Mouse (Mus musculus): ENCODE results near the gene Insl6. TPM values are rescaled to one million over a fixed set of nuclear protein-coding genes. Genes with fewer than 3 reads are reported as not detected.

The Insl6 gene
- polyA plus RNA-seq, 2 experiments = 0.45 to 1.2 TPM

DNA sequence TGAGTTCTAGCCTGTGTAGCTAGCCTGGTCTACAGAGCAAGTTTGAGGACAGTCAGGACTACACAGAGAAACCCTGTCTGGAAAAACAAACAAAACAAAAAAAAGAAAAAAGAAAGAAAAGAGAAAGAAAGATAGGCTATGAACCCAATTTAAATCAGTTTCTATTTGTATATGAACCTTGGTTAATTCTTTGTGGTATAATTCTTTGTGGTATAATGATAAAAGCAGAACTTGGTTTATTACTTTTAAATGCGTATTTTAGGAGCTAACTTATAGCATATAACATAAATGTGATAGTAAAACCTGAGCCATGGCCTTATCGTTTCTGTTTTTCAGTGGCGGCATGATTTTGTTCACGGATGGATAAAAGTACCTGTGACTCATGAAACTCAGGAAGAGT is 48.7 kb downstream of the Insl6 start:
- H3K27me3 ChIP-seq (ENCODE audit: control insufficient read depth, insufficient read depth, low read length) = no peaks in the 10 kb centered on the region
- H3K4me1 ChIP-seq (replicated peaks; ENCODE audit: control insufficient read depth in 2 of 2, insufficient read depth in 2 of 2, low read length in 1 of 2) = no peaks in the 10 kb centered on the region
- no peak overlapping the region for H3K9ac ChIP-seq (replicated peaks)
- ATAC-seq (ENCODE audit: insufficient read depth) (no peak), DNase-seq (ENCODE audit: low read depth in 3 of 3, low spot score in 3 of 3) (no peak)
- WGBS (ENCODE audit: insufficient replicate concordance) = 89% methylated on average over 4 of the region's 4 CpGs
- H3K9me3 ChIP-seq (ENCODE audit: control insufficient read depth, low read length) = no peaks in the 10 kb centered on the region
- no peak overlapping the region for H3K4me3 ChIP-seq (ENCODE audit: insufficient read depth in 1 of 2, low read depth in 2 of 2, low read length in 2 of 2)
- H3K4me2 ChIP-seq (ENCODE audit: low read depth) = no peak overlapping the region
- H3K36me3 ChIP-seq (replicated peaks; ENCODE audit: control insufficient read depth, insufficient read depth, low read depth) = peaks cover 61% of the 10 kb centered on the region
- TF ChIP-seq EP300 (IDR thresholded peaks at IDR 0.05; ENCODE audit: low read depth) (no peak), CTCF (IDR thresholded peaks at IDR 0.05; ENCODE audit: low read depth) (no peak)
- no peak overlapping the region for H3K27ac ChIP-seq

DNA sequence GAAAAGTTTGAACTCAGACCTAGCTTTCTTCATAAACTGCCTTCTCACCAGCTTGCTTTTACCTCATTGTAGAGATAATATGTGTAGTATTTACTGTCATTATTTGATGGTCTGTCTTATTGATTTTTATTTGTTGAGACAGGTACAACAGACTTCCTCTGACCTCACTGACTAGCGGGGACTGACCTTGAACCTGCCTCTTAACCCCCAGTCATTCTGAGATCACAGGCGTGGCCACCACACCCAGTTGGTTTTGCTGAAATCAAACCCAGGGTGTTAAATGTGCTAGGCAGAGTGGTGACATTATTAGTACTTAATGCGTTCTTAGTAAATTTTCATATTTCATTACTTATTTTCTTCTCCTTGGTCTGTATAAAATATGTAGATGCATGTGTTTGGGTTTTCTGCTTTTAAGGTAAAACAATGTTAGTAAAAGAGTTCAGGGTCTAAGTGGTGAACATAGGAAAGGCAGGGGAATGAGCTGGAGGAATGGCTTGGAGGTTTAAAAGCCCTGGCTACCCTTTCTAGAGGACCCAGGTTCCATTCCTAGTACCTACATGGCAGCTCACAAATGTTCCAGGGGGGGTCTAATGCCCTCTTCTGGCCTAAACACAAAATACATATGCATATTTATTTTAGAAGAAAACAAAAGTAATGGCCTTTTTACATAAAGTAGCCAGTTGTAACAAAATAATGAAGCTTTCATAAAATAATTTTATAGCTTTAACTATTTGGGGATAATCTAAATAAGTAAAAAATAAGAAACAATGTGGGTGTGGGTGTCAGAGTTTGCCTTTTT is 52.9 kb downstream of the Insl6 start:
- DNase-seq (ENCODE audit: low read depth in 3 of 3, low spot score in 3 of 3) = no peak
- Histone ChIP-seq H3K9me3 (ENCODE audit: control insufficient read depth, low read length) (no peaks in the 10 kb centered on the region), H3K9ac (replicated peaks) (no peak overlapping the region), H3K4me1 (replicated peaks; ENCODE audit: control insufficient read depth in 2 of 2, insufficient read depth in 2 of 2, low read length in 1 of 2) (peaks cover 0 to 9% of the 10 kb centered on the region in 2 experiments; a peak in 1 of 4 replicates), H3K4me3 (ENCODE audit: insufficient read depth in 1 of 2, low read depth in 2 of 2, low read length in 2 of 2) (no peak overlapping the region), H3K36me3 (replicated peaks; ENCODE audit: control insufficient read depth, insufficient read depth, low read depth) (peaks cover 48% of the 10 kb centered on the region), H3K27me3 (ENCODE audit: control insufficient read depth, insufficient read depth, low read length) (no peaks in the 10 kb centered on the region), H3K27ac (no peak overlapping the region), H3K4me2 (ENCODE audit: low read depth) (no peak overlapping the region)
- ATAC-seq (ENCODE audit: insufficient read depth) = no peak
- WGBS (ENCODE audit: insufficient replicate concordance) = 75% methylated on average over 3 of the region's 3 CpGs
- TF ChIP-seq EP300 (IDR thresholded peaks at IDR 0.05; ENCODE audit: low read depth) = no peak
- peak; percentile 26; the same call in 1 of the 2 replicates for TF ChIP-seq CTCF (IDR thresholded peaks at IDR 0.05; ENCODE audit: low read depth)

Other genes with a start within 250 kb of the Insl6 start
- 22.3 and 31.4 TPM in 2 replicates for gene Rcl1, start 224.0 kb downstream of the Insl6 start, polyA plus RNA-seq (2012; rRNA removed)
- gene Rcl1, start 224.0 kb downstream of the Insl6 start, polyA plus RNA-seq (2014; fragmentation: Nextera tagmentation; extraction: Ambion mirVana) = 52.1 and 54.8 TPM in 2 replicates
- 8.6 and 13.9 TPM in 2 replicates for gene Jak2, start 73.5 kb downstream of the Insl6 start, polyA plus RNA-seq (2012; rRNA removed)
- 16.0 and 19.4 TPM in 2 replicates for gene Jak2, start 73.5 kb downstream of the Insl6 start, polyA plus RNA-seq (2014; fragmentation: Nextera tagmentation; extraction: Ambion mirVana)
- gene Rln1, start 9.3 kb upstream of the Insl6 start, polyA plus RNA-seq (2012; rRNA removed) = not detected in 2 replicates
- not detected in 2 replicates for gene Rln1, start 9.3 kb upstream of the Insl6 start, polyA plus RNA-seq (2014; fragmentation: Nextera tagmentation; extraction: Ambion mirVana)
- 14.0 and 21.9 TPM in 2 replicates for gene Plgrkt, start 42.0 kb upstream of the Insl6 start, polyA plus RNA-seq (2012; rRNA removed)
- 26.2 and 28.3 TPM in 2 replicates for gene Plgrkt, start 42.0 kb upstream of the Insl6 start, polyA plus RNA-seq (2014; fragmentation: Nextera tagmentation; extraction: Ambion mirVana)
- 0.65 and 0.75 TPM in 2 replicates for gene Cd274, start 42.1 kb upstream of the Insl6 start, polyA plus RNA-seq (2012; rRNA removed)
- 0.10 and 0.67 TPM in 2 replicates for gene Cd274, start 42.1 kb upstream of the Insl6 start, polyA plus RNA-seq (2014; fragmentation: Nextera tagmentation; extraction: Ambion mirVana)
- gene Pdcd1lg2, start 85.6 kb upstream of the Insl6 start, polyA plus RNA-seq (2012; rRNA removed) = 0.02 TPM in 1 of 2 replicates, not detected in the other
- gene Pdcd1lg2, start 85.6 kb upstream of the Insl6 start, polyA plus RNA-seq (2014; fragmentation: Nextera tagmentation; extraction: Ambion mirVana) = not detected in 2 replicates
- 2.4 and 3.1 TPM in 2 replicates for gene Ric1, start 196.9 kb upstream of the Insl6 start, polyA plus RNA-seq (2012; rRNA removed)
- gene Ric1, start 196.9 kb upstream of the Insl6 start, polyA plus RNA-seq (2014; fragmentation: Nextera tagmentation; extraction: Ambion mirVana) = 2.8 and 2.9 TPM in 2 replicates